Mouse (Mus musculus): Measurements from ENCODE around the gene Kctd17. TPM values are rescaled to one million over a fixed set of nuclear protein-coding genes. Genes with fewer than 3 reads are reported as not detected.
A peak's percentile ranks its signal among the peaks of the same experiment; 100 is the strongest.

Gene Kctd17
- polyA plus RNA-seq, 1 experiment from 2014 or later = 110 TPM

DNA sequence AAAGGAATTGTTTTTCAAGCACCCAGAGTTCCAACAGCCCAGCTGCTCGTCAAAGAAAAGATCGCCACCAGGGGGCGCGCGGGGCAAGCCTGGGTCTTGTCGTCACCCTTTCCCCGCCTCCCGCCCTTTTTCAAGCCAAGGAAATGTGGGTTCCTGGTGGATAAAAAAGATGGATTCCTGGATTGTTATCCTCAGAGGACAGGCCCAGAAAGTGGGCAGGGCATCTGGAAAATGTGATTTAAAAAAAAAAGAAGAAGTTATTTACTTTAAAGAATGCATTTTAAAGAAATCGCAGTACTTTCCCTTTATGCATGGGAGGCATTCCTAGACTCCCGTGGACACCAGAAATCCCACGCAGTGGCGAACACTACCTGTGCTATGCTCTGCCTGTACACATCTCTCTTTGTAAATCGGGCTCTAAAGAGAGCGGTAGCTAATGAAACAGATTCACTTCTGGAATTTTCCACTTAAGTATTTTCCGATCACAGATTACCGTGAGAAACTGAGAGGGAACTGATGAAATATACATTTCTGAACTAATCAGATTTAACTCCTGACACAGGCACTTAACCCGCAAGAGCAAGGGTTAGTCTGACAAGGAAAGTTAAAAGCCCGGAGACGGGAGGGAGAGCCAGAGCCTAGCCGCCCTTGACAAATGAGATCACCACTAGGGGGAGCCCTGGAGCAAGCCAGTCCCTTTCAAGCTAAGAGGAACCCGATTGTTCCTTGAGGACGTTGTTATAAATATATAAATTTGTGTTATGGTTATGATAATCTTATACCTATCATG is 19.6 kb downstream of the Kctd17 start:
- Histone ChIP-seq H3K4me3 (ENCODE audit: low read depth, low read length) (peak overlapping the region; percentile 13; the same call in 1 of the 2 replicates), H3K27ac (ENCODE audit: low read depth, low read length) (peak overlapping the region; percentile 45; the same call in 1 of the 2 replicates), H3K36me3 (ENCODE audit: control insufficient read depth, insufficient read depth, low read length) (no peaks in the 10 kb centered on the region), H3K9ac (ENCODE audit: low read length) (peak overlapping the region; percentile 47; the same call in 1 of the 2 replicates), H3K4me2 (ENCODE audit: low read length) (peak overlapping the region; percentile 55), H3K4me1 (ENCODE audit: control insufficient read depth, insufficient read depth, low read length) (0 out of 2 replicates have a peak, but pooled peaks cover 2% of the 10 kb centered on the region), H3K27me3 (replicated peaks; ENCODE audit: control insufficient read depth, insufficient read depth, low read length) (no peaks in the 10 kb centered on the region), H3K9me3 (replicated peaks; ENCODE audit: control insufficient read depth, low read length) (no peaks in the 10 kb centered on the region)
- 1% methylated on average over 22 of the region's 22 CpGs for WGBS
- DNase-seq (ENCODE audit: low spot score) (peak; percentile 94), ATAC-seq (peak; percentile 69)

DNA sequence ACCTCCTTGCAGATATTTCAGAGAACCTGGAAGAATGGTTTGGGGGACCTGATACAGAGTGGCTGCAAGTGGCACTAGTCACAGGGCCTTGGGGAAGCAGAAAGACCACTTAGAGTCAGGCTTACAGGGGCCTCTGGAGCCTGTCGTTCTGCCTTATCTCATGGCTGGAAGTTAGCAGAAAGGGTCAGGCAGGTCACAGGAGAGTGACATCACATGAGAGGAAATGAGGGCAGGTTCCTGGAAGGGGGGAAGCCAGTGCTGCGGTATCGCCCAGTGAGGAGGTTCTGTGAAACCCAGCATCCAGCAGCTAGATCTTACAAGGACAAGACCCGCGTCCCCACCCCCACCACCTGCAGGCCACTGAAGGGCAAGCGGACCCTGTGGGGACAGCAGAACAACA is 20.8 kb downstream of the Kctd17 start:
- ATAC-seq = no peak

DNA sequence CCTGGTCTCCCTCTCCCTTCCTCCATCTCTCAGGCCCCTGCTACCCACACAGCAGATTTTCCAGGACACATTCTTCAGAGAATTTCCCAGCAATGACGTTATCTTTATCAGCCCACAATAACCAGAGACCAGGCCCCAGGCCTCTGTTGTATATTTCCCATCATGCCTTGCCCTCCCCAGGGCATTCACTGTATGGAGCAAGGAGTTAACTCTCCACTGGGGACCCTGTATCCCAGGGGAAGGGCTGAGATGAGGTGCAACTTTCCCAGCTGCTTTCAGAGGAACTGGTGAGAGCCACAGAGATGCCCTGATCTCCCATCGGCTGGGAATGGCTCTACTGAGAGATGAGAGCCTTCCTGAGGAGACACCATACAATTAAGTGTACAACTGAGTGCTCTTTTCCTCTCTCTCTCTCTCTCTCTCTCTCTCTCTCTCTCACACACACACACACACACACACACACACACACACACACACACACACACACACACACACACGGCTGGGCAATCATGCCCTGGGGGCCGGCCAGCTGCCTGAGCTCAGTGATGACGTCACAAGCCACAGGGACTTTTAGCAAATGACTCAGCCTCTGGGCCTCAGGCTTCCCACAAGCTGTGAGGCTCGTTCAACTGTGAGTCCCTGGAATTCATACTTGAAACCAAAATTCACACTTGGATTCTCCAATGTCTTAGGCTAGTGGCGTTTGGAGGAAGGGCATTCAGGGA is 21.5 kb downstream of the Kctd17 start:
- Histone ChIP-seq H3K4me1 (ENCODE audit: control insufficient read depth, insufficient read depth, low read length) (0 out of 2 replicates have a peak, but pooled peaks cover 2% of the 10 kb centered on the region), H3K9ac (ENCODE audit: low read length) (no peak overlapping the region), H3K4me2 (ENCODE audit: low read length) (no peak overlapping the region), H3K36me3 (ENCODE audit: control insufficient read depth, insufficient read depth, low read length) (no peaks in the 10 kb centered on the region), H3K27me3 (replicated peaks; ENCODE audit: control insufficient read depth, insufficient read depth, low read length) (no peaks in the 10 kb centered on the region), H3K27ac (ENCODE audit: low read depth, low read length) (no peak overlapping the region), H3K9me3 (replicated peaks; ENCODE audit: control insufficient read depth, low read length) (no peaks in the 10 kb centered on the region), H3K4me3 (ENCODE audit: low read depth, low read length) (no peak overlapping the region)
- ATAC-seq = no peak
- peak; percentile 51 for DNase-seq (ENCODE audit: low spot score)
- 36% methylated on average over 7 of the region's 7 CpGs for WGBS

More for the DNA sequence above, 20.8 kb downstream of the Kctd17 start:
- Histone ChIP-seq H3K27ac (ENCODE audit: low read depth, low read length) (no peak overlapping the region), H3K4me3 (ENCODE audit: low read depth, low read length) (no peak overlapping the region), H3K4me2 (ENCODE audit: low read length) (no peak overlapping the region), H3K27me3 (replicated peaks; ENCODE audit: control insufficient read depth, insufficient read depth, low read length) (no peaks in the 10 kb centered on the region), H3K4me1 (ENCODE audit: control insufficient read depth, insufficient read depth, low read length) (0 out of 2 replicates have a peak, but pooled peaks cover 2% of the 10 kb centered on the region), H3K9ac (ENCODE audit: low read length) (no peak overlapping the region), H3K9me3 (replicated peaks; ENCODE audit: control insufficient read depth, low read length) (no peaks in the 10 kb centered on the region), H3K36me3 (ENCODE audit: control insufficient read depth, insufficient read depth, low read length) (no peaks in the 10 kb centered on the region)
- WGBS = 86% methylated on average over 6 of the region's 6 CpGs
- no peak for DNase-seq (ENCODE audit: low spot score)

DNA sequence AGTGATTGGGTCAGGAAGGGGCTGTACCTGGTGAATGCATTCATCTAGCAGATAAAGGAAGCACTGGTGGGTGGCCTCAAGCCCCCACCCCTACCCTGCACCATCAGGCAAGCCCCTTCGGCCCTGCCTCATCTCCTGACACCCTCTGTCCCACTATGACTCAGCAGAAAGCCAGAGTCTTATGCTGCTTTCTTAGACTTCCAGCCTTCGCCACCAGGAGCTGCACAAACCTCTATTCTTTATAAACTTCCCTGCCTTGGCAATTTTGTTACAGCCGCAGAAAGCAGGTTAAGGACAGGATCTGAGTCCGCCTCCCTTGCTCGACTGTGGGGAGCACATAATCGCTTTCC is 22.0 kb downstream of the Kctd17 start:
- no peak overlapping the region for H3K9ac ChIP-seq (ENCODE audit: low read length)
- no peaks in the 10 kb centered on the region for H3K27me3 ChIP-seq (replicated peaks; ENCODE audit: control insufficient read depth, insufficient read depth, low read length)
- ATAC-seq = no peak
- no peaks in the 10 kb centered on the region for H3K36me3 ChIP-seq (ENCODE audit: control insufficient read depth, insufficient read depth, low read length)
- no peak overlapping the region for H3K4me3 ChIP-seq (ENCODE audit: low read depth, low read length)
- WGBS = 79% methylated on average over 6 of the region's 6 CpGs
- H3K4me2 ChIP-seq (ENCODE audit: low read length) = no peak overlapping the region
- H3K27ac ChIP-seq (ENCODE audit: low read depth, low read length) = no peak overlapping the region
- H3K4me1 ChIP-seq (ENCODE audit: control insufficient read depth, insufficient read depth, low read length) = 0 out of 2 replicates have a peak, but pooled peaks cover 2% of the 10 kb centered on the region
- DNase-seq (ENCODE audit: low spot score) = no peak
- no peaks in the 10 kb centered on the region for H3K9me3 ChIP-seq (replicated peaks; ENCODE audit: control insufficient read depth, low read length)

DNA sequence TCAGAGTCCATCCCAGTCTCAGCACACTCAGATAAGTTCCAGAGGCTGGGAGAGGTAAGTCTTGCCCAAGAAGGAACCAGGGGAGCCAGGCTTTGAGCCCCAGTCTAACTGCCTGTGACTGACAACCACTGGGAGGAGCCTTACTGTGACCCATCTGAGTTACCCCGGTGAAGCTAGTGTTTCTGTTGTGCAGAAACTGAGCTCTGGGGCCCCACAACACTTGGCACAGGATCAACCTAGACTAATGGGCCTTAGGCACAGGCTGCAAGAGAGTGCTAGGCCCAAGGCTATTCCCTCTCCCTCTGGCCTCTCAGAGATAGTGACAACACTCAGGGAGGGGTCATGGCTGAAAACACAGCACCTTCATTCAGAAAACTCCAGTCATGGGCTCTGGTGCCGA is 22.8 kb downstream of the Kctd17 start:
- Histone ChIP-seq H3K9ac (ENCODE audit: low read length) (no peak overlapping the region), H3K27me3 (replicated peaks; ENCODE audit: control insufficient read depth, insufficient read depth, low read length) (no peaks in the 10 kb centered on the region), H3K4me2 (ENCODE audit: low read length) (no peak overlapping the region), H3K27ac (ENCODE audit: low read depth, low read length) (no peak overlapping the region), H3K4me3 (ENCODE audit: low read depth, low read length) (no peak overlapping the region), H3K4me1 (ENCODE audit: control insufficient read depth, insufficient read depth, low read length) (0 out of 2 replicates have a peak, but pooled peaks cover 2% of the 10 kb centered on the region), H3K36me3 (ENCODE audit: control insufficient read depth, insufficient read depth, low read length) (no peaks in the 10 kb centered on the region), H3K9me3 (replicated peaks; ENCODE audit: control insufficient read depth, low read length) (no peaks in the 10 kb centered on the region)
- no peak for ATAC-seq
- DNase-seq (ENCODE audit: low spot score) = no peak
- WGBS = 74% methylated on average over 2 of the region's 2 CpGs

DNA sequence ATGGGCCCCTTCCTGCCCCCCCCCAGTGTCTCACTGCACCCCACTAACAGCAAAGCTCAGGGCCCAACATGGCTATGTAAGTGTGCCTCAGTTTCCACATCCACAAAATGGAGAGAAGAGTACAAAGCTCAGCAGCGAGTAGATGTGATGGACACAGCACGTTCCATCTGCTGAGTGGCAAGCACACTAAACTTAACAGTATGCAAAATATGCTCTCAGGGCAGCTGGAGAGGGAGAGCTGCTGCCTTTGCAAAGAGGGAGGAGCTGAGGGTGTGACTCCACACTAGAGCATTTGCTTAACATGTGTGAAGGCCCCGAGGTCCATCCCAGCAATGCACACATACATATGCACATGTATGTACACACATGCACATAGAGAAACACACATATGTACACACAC is 24.6 kb downstream of the Kctd17 start:
- 74% methylated on average over 3 of the region's 3 CpGs for WGBS
- no peak for ATAC-seq
- Histone ChIP-seq H3K9me3 (replicated peaks; ENCODE audit: control insufficient read depth, low read length) (no peaks in the 10 kb centered on the region), H3K36me3 (ENCODE audit: control insufficient read depth, insufficient read depth, low read length) (no peaks in the 10 kb centered on the region), H3K27ac (ENCODE audit: low read depth, low read length) (no peak overlapping the region), H3K4me2 (ENCODE audit: low read length) (no peak overlapping the region), H3K9ac (ENCODE audit: low read length) (no peak overlapping the region), H3K4me1 (ENCODE audit: control insufficient read depth, insufficient read depth, low read length) (no peaks in the 10 kb centered on the region), H3K27me3 (replicated peaks; ENCODE audit: control insufficient read depth, insufficient read depth, low read length) (no peaks in the 10 kb centered on the region), H3K4me3 (ENCODE audit: low read depth, low read length) (no peak overlapping the region)
- no peak for DNase-seq (ENCODE audit: low spot score)

DNA sequence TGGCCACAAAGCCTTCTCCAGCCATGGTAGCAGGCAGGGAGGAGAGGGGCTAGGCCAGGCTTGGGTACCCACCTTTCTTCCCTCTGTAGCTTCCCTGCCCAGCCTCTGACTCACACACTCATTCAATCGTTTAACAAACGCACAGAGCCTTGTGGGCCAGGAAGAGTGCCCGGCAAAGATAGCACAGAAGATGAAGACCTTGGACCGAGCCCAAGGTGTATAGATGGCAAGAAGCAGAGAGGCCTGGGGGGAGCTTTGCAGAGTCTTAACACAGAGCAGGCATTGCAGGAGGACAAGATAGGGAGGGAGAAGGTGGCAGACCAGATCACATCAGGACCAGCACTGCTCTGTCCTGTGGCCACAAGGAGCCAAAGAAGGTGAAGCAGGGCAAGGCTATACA is 26.8 kb downstream of the Kctd17 start:
- H3K27me3 ChIP-seq (replicated peaks; ENCODE audit: control insufficient read depth, insufficient read depth, low read length) = no peaks in the 10 kb centered on the region
- H3K4me1 ChIP-seq (ENCODE audit: control insufficient read depth, insufficient read depth, low read length) = no peaks in the 10 kb centered on the region
- H3K4me3 ChIP-seq (ENCODE audit: low read depth, low read length) = no peak overlapping the region
- DNase-seq (ENCODE audit: low spot score) (no peak), ATAC-seq (no peak)
- H3K9ac ChIP-seq (ENCODE audit: low read length) = no peak overlapping the region
- no peak overlapping the region for H3K27ac ChIP-seq (ENCODE audit: low read depth, low read length)
- 63% methylated on average over 4 of the region's 4 CpGs for WGBS
- H3K9me3 ChIP-seq (replicated peaks; ENCODE audit: control insufficient read depth, low read length) = no peaks in the 10 kb centered on the region
- H3K36me3 ChIP-seq (ENCODE audit: control insufficient read depth, insufficient read depth, low read length) = no peaks in the 10 kb centered on the region
- no peak overlapping the region for H3K4me2 ChIP-seq (ENCODE audit: low read length)

DNA sequence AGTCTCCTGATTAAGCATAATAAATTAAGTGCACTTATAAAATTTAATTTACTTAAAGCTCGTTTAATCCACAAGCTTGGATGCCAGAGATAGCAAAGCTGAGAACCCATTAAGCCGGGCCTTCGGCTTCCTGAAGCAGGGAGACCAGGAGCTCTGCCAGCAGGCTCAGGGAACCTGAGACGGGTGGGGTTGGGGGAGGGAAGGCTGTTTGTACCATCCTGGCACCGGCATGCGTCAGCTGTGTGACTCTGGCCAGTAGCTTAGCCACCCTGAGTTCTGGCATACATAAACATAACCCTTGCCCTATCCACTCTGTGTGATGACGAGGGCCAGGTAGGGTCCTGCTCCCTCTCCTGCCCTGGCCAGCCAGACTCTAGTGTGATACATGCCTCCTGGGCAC is 27.7 kb downstream of the Kctd17 start:
- no peaks in the 10 kb centered on the region for H3K36me3 ChIP-seq (ENCODE audit: control insufficient read depth, insufficient read depth, low read length)
- no peaks in the 10 kb centered on the region for H3K9me3 ChIP-seq (replicated peaks; ENCODE audit: control insufficient read depth, low read length)
- H3K4me3 ChIP-seq (ENCODE audit: low read depth, low read length) = no peak overlapping the region
- H3K4me2 ChIP-seq (ENCODE audit: low read length) = no peak overlapping the region
- no peak overlapping the region for H3K27ac ChIP-seq (ENCODE audit: low read depth, low read length)
- 42% methylated on average over 7 of the region's 7 CpGs for WGBS
- H3K27me3 ChIP-seq (replicated peaks; ENCODE audit: control insufficient read depth, insufficient read depth, low read length) = no peaks in the 10 kb centered on the region
- H3K9ac ChIP-seq (ENCODE audit: low read length) = no peak overlapping the region
- ATAC-seq (no peak), DNase-seq (ENCODE audit: low spot score) (no peak)
- no peaks in the 10 kb centered on the region for H3K4me1 ChIP-seq (ENCODE audit: control insufficient read depth, insufficient read depth, low read length)

DNA sequence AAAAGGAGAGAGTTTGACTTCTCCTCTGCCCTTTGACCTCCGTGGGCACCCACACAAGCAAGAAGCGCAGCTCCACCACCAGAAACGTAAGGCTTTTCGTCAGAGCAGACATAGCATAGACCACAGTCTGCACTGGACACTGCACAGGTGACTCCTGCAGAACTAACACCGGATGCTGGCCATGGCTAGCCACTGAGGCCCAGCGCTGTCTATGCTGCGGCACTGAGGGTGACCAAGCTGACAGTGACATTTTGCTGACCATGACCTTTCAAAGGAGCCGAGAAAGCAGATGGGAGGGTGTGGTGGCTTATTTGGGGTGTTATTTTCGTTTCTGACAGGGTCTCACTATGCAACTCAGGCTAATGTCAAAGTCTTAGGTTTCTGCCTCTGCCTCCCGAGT is 28.8 kb downstream of the Kctd17 start:
- H3K27me3 ChIP-seq (replicated peaks; ENCODE audit: control insufficient read depth, insufficient read depth, low read length) = no peaks in the 10 kb centered on the region
- H3K4me2 ChIP-seq (ENCODE audit: low read length) = no peak overlapping the region
- no peak overlapping the region for H3K4me3 ChIP-seq (ENCODE audit: low read depth, low read length)
- ATAC-seq = no peak
- H3K9ac ChIP-seq (ENCODE audit: low read length) = no peak overlapping the region
- no peak for DNase-seq (ENCODE audit: low spot score)
- 82% methylated on average over 10 of the region's 10 CpGs for WGBS
- no peaks in the 10 kb centered on the region for H3K4me1 ChIP-seq (ENCODE audit: control insufficient read depth, insufficient read depth, low read length)
- no peaks in the 10 kb centered on the region for H3K9me3 ChIP-seq (replicated peaks; ENCODE audit: control insufficient read depth, low read length)
- H3K36me3 ChIP-seq (ENCODE audit: control insufficient read depth, insufficient read depth, low read length) = no peaks in the 10 kb centered on the region
- no peak overlapping the region for H3K27ac ChIP-seq (ENCODE audit: low read depth, low read length)

Data from forebrain, embryonic 14.5 days (tissue).